Comparison of ENCODE assay signal across 8 mouse cellular contexts in genomic region chr19:5923990-5924712, GRCm38 (mm10). TPM values are rescaled to one million over a fixed set of nuclear protein-coding genes. Genes with fewer than 3 reads are reported as not detected.
DNase-seq lines count a peak whose midpoint lies in the region; ATAC-seq and TF ChIP-seq lines count a peak whose summit lies in the region.

No protein-coding gene starts in this region.

- CTCF ChIA-PET in Patski (lab: Charles Lee): interaction anchor here (0.8 to 5.9 kb wide), 18 partner anchors 9 to 137 kb away, joined by 3 to 100 read pairs (median 5); partner anchors contain the start of genes Capn1, Dpf2 and Pola2

- in situ Hi-C loops in Patski (cut with MboI; ENCODE audit: low pct_unique_long_range_greater_than_20kb): loop anchor here (5.0 kb wide), 2 partner anchors 38 to 93 kb away; partner anchors contain the start of genes Capn1 and Pola2

- no peaks in the 10 kb centered on the region for H3K9me3 ChIP-seq in hindbrain, embryonic 12.5 days (replicated peaks)

- under 1% methylated on average over 38 of the region's 38 CpGs for WGBS in hindbrain, embryonic 12.5 days

- H3K9ac ChIP-seq in hindbrain, embryonic 12.5 days: peak overlapping the region; percentile 63

- ATAC-seq in Patski: peak; percentile 36
- ATAC-seq in hindbrain, embryonic 12.5 days (ENCODE audit: low FRiP score): peak; percentile 82

- POLR2A ChIA-PET in Patski (lab: Charles Lee): interaction anchor here (0.7 to 2.8 kb wide), 4 partner anchors 13 to 92 kb away, joined by 3 to 25 read pairs (median 4); partner anchors contain the start of gene Capn1

- DNase-seq in Patski (ENCODE audit: low read depth, low spot score): no peak
- DNase-seq in cerebellum, postnatal 10 days: peak; percentile 98 to 100
- DNase-seq in frontal cortex, postnatal 10 days (ENCODE audit: low spot score in 2 of 2): peak; percentile 74 to 89
- peak; percentile 87 to 92 for DNase-seq in layer of hippocampus, postnatal 14 days (ENCODE audit: low spot score in 2 of 2)
- peak; percentile 98 for DNase-seq in lung, postnatal 14 days
- peak; percentile 86 for DNase-seq in ovary, postnatal 36 days (ENCODE audit: low spot score)
- DNase-seq in thymus, postnatal 25 days: peak; percentile 91

- H3K36me3 ChIP-seq in hindbrain, embryonic 12.5 days: no peaks in the 10 kb centered on the region

- H3K4me1 ChIP-seq in hindbrain, embryonic 12.5 days: peaks cover 19% of the 10 kb centered on the region

- TF ChIP-seq CTCF in Patski (IDR thresholded peaks at IDR 0.05): peak; percentile 98

- no peaks in the 10 kb centered on the region for H3K27me3 ChIP-seq in Patski
- H3K27me3 ChIP-seq in hindbrain, embryonic 12.5 days: peaks cover 13% of the 10 kb centered on the region

- H3K4me3 ChIP-seq in hindbrain, embryonic 12.5 days: peak overlapping the region; percentile 58

- peak overlapping the region; percentile 98 for H3K4me2 ChIP-seq in hindbrain, embryonic 12.5 days (replicated peaks)

- peak overlapping the region; percentile 77 for H3K27ac ChIP-seq in hindbrain, embryonic 12.5 days

RNA-seq across cellular contexts. Expression of gene Cdc42ep2, which starts 0.5 kb away (rescaled TPM):
- polyA plus RNA-seq in Patski (2021): 6.5 TPM
- 5.1 and 6.1 TPM in 2 replicates for polyA plus RNA-seq in hindbrain, embryonic 12.5 days (2016; fragmentation: Nextera tagmentation; extraction: Ambion mirVana)
- 1 to 10 TPM; 4.7 to 5.7 TPM for total RNA-seq in layer of hippocampus, postnatal 14 days (2021)

RNA-seq across cellular contexts. Expression of gene Dpf2, which starts 11.3 kb away (rescaled TPM):
- polyA plus RNA-seq in Patski (2021): 94.5 TPM
- polyA plus RNA-seq in hindbrain, embryonic 12.5 days (2016; fragmentation: Nextera tagmentation; extraction: Ambion mirVana): 161 and 177 TPM in 2 replicates
- 10 to 100 TPM; 78.1 to 92.3 TPM for total RNA-seq in layer of hippocampus, postnatal 14 days (2021)

RNA-seq across cellular contexts. Expression of gene Tigd3, which starts 30.2 kb away (rescaled TPM):
- 1.2 TPM for polyA plus RNA-seq in Patski (2021)
- polyA plus RNA-seq in hindbrain, embryonic 12.5 days (2016; fragmentation: Nextera tagmentation; extraction: Ambion mirVana): 11.0 and 11.3 TPM in 2 replicates
- total RNA-seq in layer of hippocampus, postnatal 14 days (2021): 1 to 10 TPM; 3.4 to 4.2 TPM

RNA-seq across cellular contexts. Expression of gene Pola2, which starts 39.9 kb away (rescaled TPM):
- polyA plus RNA-seq in Patski (2021): 24.0 TPM
- 47.4 and 49.2 TPM in 2 replicates for polyA plus RNA-seq in hindbrain, embryonic 12.5 days (2016; fragmentation: Nextera tagmentation; extraction: Ambion mirVana)
- 1 to 10 TPM; 8.0 to 10.0 TPM for total RNA-seq in layer of hippocampus, postnatal 14 days (2021)

RNA-seq across cellular contexts. Expression of gene Slc25a45, which starts 46.5 kb away (rescaled TPM):
- 7.1 TPM for polyA plus RNA-seq in Patski (2021)
- polyA plus RNA-seq in hindbrain, embryonic 12.5 days (2016; fragmentation: Nextera tagmentation; extraction: Ambion mirVana): 2.0 and 2.2 TPM in 2 replicates
- 1 to 10 TPM; 3.6 to 3.7 TPM for total RNA-seq in layer of hippocampus, postnatal 14 days (2021)
